Mouse (Mus musculus) lung, postnatal 0 days (tissue): ENCODE results near the gene Anapc4.

Experiments used
- CTCF ChIP-seq: IDR thresholded peaks from 2 replicates; pipeline ENCODE4 v1.5.1; 2016; ENCODE audit warnings: antibody characterized with exemption, mild to moderate bottlenecking
- EP300 ChIP-seq: IDR thresholded peaks from 2 replicates; pipeline ENCODE4 v1.6.1; 2016; ENCODE audit warnings: antibody characterized with exemption, mild to moderate bottlenecking, control low read depth

- TF ChIP-seq CTCF (no peak), EP300 (no peak)
Observed at GRCm38 (mm10) chr5:52893938-52894337, 60.1 kb downstream of the Anapc4 start.
